Mouse (Mus musculus) liver, embryonic 14.5 days (tissue): Measurements from ENCODE around the gene Gipc1.

Experiments
- CTCF ChIP-seq: IDR thresholded peaks from 2 replicates; pipeline ENCODE4 v1.5.1; 2016; ENCODE audit warnings: antibody characterized with exemption, low read depth, control low read depth
- EP300 ChIP-seq: IDR thresholded peaks from 2 replicates; pipeline ENCODE4 v1.6.1; 2016; ENCODE audit warnings: antibody characterized with exemption, low read depth

- no peak for TF ChIP-seq CTCF
- TF ChIP-seq EP300, result no peak
Measured at GRCm38 (mm10) chr8:83666866-83667234, 14.4 kb downstream of the Gipc1 start.
